Mouse (Mus musculus): Measurements from ENCODE around the gene Col11a2. TPM values are rescaled to one million over a fixed set of nuclear protein-coding genes. Genes with fewer than 3 reads are reported as not detected.

The Col11a2 gene
- total and polyA plus RNA-seq, 3 experiments: 3.0 to 6.0 (median 5.8) TPM

- Histone ChIP-seq H3K27ac (ENCODE audit: insufficient read depth, low read depth) (no peak overlapping the region), H3K27me3 (replicated peaks) (no peaks in the 10 kb centered on the region), H3K36me3 (replicated peaks in 1 of 2; ENCODE audit: control insufficient read depth in 1 of 2, insufficient read depth in 1 of 2, low read length in 1 of 2) (peaks cover 23 to 42% of the 10 kb centered on the region in 2 experiments), H3K9ac (ENCODE audit: insufficient read depth, low read depth) (peak overlapping the region; percentile 93), H3K4me1 (ENCODE audit: control insufficient read depth in 1 of 2, insufficient read depth in 2 of 2) (peaks cover 35 to 68% of the 10 kb centered on the region in 2 experiments), H3K4me2 (ENCODE audit: insufficient read depth, low read depth, poor library complexity, severe bottlenecking) (peak overlapping the region; percentile 73), H3K9me3 (replicated peaks; ENCODE audit: low read length) (no peaks in the 10 kb centered on the region), H3K79me2 (replicated peaks; ENCODE audit: control insufficient read depth, extremely low read depth, insufficient read depth, poor library complexity, severe bottlenecking) (peaks cover 32% of the 10 kb centered on the region), H3K4me3 (replicated peaks in 1 of 3; ENCODE audit: low read depth in 2 of 3, low read length in 2 of 3, poor library complexity in 1 of 3) (peak overlapping the region; percentile 90 to 97 (median 94))
- in situ Hi-C loops (cut with MboI; ENCODE audit: low pct_ligation_motif_present, low pct_unique_long_range_greater_than_20kb, low sequenced_read_pairs): no loop called here
- TF ChIP-seq TBP (conservative IDR thresholded peaks at IDR 0.05; ENCODE audit: low read depth, low read length) (no peak), USF2 (conservative IDR thresholded peaks at IDR 0.05; ENCODE audit: low read depth, low read length) (no peak), POLR2AphosphoS2 (IDR thresholded peaks at IDR 0.05; ENCODE audit: low read depth, low read length) (no peak), CHD2 (IDR thresholded peaks at IDR 0.05; ENCODE audit: low read length) (no peak), TCF12 (IDR thresholded peaks at IDR 0.05; ENCODE audit: low read depth, low read length) (no peak), ZC3H11A (IDR thresholded peaks at IDR 0.05; ENCODE audit: low read depth, low read length) (no peak), SMC3 (IDR thresholded peaks at IDR 0.05; ENCODE audit: low read depth, low read length) (no peak), ZKSCAN1 (IDR thresholded peaks at IDR 0.05; ENCODE audit: borderline replicate concordance, low read depth, low read length) (no peak), JUND (conservative IDR thresholded peaks at IDR 0.05; ENCODE audit: low read depth, low read length) (no peak)
- dilution Hi-C loops (cut with MboI; ENCODE audit: extremely low pct_ligation_motif_present, extremely low pct_unique_long_range_greater_than_20kb, low sequenced_read_pairs): no loop called here
- DNase-seq (ENCODE audit: extremely low read depth): no peak
These were observed 9.2 kb upstream of the Col11a2 start for GRCm38 (mm10) chr17:34029890-34030595.

- no peaks in the 10 kb centered on the region for H3K9me3 ChIP-seq (replicated peaks; ENCODE audit: low read length)
- H3K4me3 ChIP-seq (replicated peaks in 1 of 3; ENCODE audit: low read depth in 2 of 3, low read length in 2 of 3, poor library complexity in 1 of 3): peak overlapping the region; percentile 90 to 97 (median 94)
- dilution Hi-C loops (cut with MboI; ENCODE audit: extremely low pct_ligation_motif_present, extremely low pct_unique_long_range_greater_than_20kb, low sequenced_read_pairs) (no loop called here), in situ Hi-C loops (cut with MboI; ENCODE audit: low pct_ligation_motif_present, low pct_unique_long_range_greater_than_20kb, low sequenced_read_pairs) (no loop called here)
- TF ChIP-seq BHLHE40 (IDR thresholded peaks at IDR 0.05; ENCODE audit: low read depth, low read length): peak; percentile 67
- TF ChIP-seq ELF1 (IDR thresholded peaks at IDR 0.05; ENCODE audit: low read depth, low read length): no peak
- peaks cover 28 to 51% of the 10 kb centered on the region in 2 experiments for H3K36me3 ChIP-seq (replicated peaks in 1 of 2; ENCODE audit: control insufficient read depth in 1 of 2, insufficient read depth in 1 of 2, low read length in 1 of 2)
- DNase-seq (ENCODE audit: extremely low read depth): no peak
- peaks cover 32% of the 10 kb centered on the region for H3K79me2 ChIP-seq (replicated peaks; ENCODE audit: control insufficient read depth, extremely low read depth, insufficient read depth, poor library complexity, severe bottlenecking)
- H3K4me2 ChIP-seq (ENCODE audit: insufficient read depth, low read depth, poor library complexity, severe bottlenecking): peak overlapping the region; percentile 73
- H3K9ac ChIP-seq (ENCODE audit: insufficient read depth, low read depth): peak overlapping the region; percentile 93
- H3K27me3 ChIP-seq (replicated peaks): no peaks in the 10 kb centered on the region
- H3K4me1 ChIP-seq (ENCODE audit: control insufficient read depth in 1 of 2, insufficient read depth in 2 of 2): peaks cover 30 to 59% of the 10 kb centered on the region in 2 experiments
- peak overlapping the region; percentile 60 for H3K27ac ChIP-seq (ENCODE audit: insufficient read depth, low read depth)
These were observed 8.3 kb upstream of the Col11a2 start for GRCm38 (mm10) chr17:34030861-34031326.
